Mouse (Mus musculus): ENCODE results near the gene Pon3. TPM values are rescaled to one million over a fixed set of nuclear protein-coding genes. Genes with fewer than 3 reads are reported as not detected.
"Not testable (repeated sequence)": the region's sequence is repeated elsewhere in the genome, so short reads cannot be mapped to it uniquely, and the experiment has no call there.

Gene Pon3
- polyA plus RNA-seq, 1 experiment: 1.8 TPM

GRCm38 (mm10) chr6:5232022-5232421 lies 24.1 kb downstream of the Pon3 start:
- no peak overlapping the region for H3K27ac ChIP-seq (ENCODE audit: insufficient read depth, low read length)
- no peaks in the 10 kb centered on the region for H3K9me3 ChIP-seq (replicated peaks; ENCODE audit: control insufficient read depth, insufficient read depth, low read length, poor library complexity, severe bottlenecking)
- TF ChIP-seq CTCF (IDR thresholded peaks at IDR 0.05; ENCODE audit: low read depth, low read length) (no peak), EP300 (IDR thresholded peaks at IDR 0.05; ENCODE audit: insufficient read depth, low read depth, low read length) (no peak), POLR2A (IDR thresholded peaks at IDR 0.05; ENCODE audit: insufficient read depth, low read length) (no peak)
- H3K9ac ChIP-seq (ENCODE audit: low read depth, poor library complexity, severe bottlenecking): no peak overlapping the region
- no peaks in the 10 kb centered on the region for H3K4me1 ChIP-seq (ENCODE audit: control insufficient read depth, insufficient read depth, low read length)
- no peaks in the 10 kb centered on the region for H3K36me3 ChIP-seq (ENCODE audit: control insufficient read depth, insufficient read depth, low read length, poor library complexity, severe bottlenecking)
- no peak overlapping the region for H3K4me3 ChIP-seq (ENCODE audit: low read depth, low read length)
- H3K27me3 ChIP-seq (ENCODE audit: control insufficient read depth, insufficient read depth, low read length, poor library complexity, severe bottlenecking): no peaks in the 10 kb centered on the region

DNA sequence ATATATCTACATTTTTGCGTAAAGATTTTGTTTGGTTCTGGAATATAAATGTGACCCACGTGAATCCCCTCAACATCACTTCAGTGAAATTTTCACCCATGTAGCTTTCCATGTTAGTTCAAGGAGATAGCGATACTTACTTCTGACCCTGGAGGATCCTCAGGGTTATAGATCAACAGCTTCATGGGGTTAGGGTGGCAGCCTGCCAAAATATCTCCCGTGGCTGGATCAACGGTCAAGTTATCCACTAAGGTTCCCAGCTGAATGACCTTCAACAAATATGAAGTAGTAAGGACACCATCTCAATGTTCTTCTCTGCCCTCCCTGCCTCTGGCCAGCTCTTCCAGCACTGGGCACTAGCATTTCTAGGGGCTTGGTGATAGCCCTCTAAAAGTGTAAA lies 25.8 kb downstream of the Pon3 start:
- H3K36me3 ChIP-seq (ENCODE audit: control insufficient read depth, insufficient read depth, low read length, poor library complexity, severe bottlenecking): no peaks in the 10 kb centered on the region
- H3K27me3 ChIP-seq (ENCODE audit: control insufficient read depth, insufficient read depth, low read length, poor library complexity, severe bottlenecking): no peaks in the 10 kb centered on the region
- no peaks in the 10 kb centered on the region for H3K9me3 ChIP-seq (replicated peaks; ENCODE audit: control insufficient read depth, insufficient read depth, low read length, poor library complexity, severe bottlenecking)
- no peak for TF ChIP-seq POLR2A (IDR thresholded peaks at IDR 0.05; ENCODE audit: insufficient read depth, low read length)
- TF ChIP-seq EP300 (IDR thresholded peaks at IDR 0.05; ENCODE audit: insufficient read depth, low read depth, low read length): no peak
- no peak for TF ChIP-seq CTCF (IDR thresholded peaks at IDR 0.05; ENCODE audit: low read depth, low read length)
- no peak overlapping the region for H3K27ac ChIP-seq (ENCODE audit: insufficient read depth, low read length)
- H3K9ac ChIP-seq (ENCODE audit: low read depth, poor library complexity, severe bottlenecking): no peak overlapping the region
- no peaks in the 10 kb centered on the region for H3K4me1 ChIP-seq (ENCODE audit: control insufficient read depth, insufficient read depth, low read length)
- no peak overlapping the region for H3K4me3 ChIP-seq (ENCODE audit: low read depth, low read length)

GRCm38 (mm10) chr6:5223551-5223950 lies 32.5 kb downstream of the Pon3 start:
- not testable (repeated sequence) for H3K4me1 ChIP-seq (ENCODE audit: control insufficient read depth, insufficient read depth, low read length); H3K36me3 ChIP-seq (ENCODE audit: control insufficient read depth, insufficient read depth, low read length, poor library complexity, severe bottlenecking); H3K4me3 ChIP-seq (ENCODE audit: low read depth, low read length); H3K9ac ChIP-seq (ENCODE audit: low read depth, poor library complexity, severe bottlenecking); H3K27me3 ChIP-seq (ENCODE audit: control insufficient read depth, insufficient read depth, low read length, poor library complexity, severe bottlenecking); H3K9me3 ChIP-seq (replicated peaks; ENCODE audit: control insufficient read depth, insufficient read depth, low read length, poor library complexity, severe bottlenecking); H3K27ac ChIP-seq (ENCODE audit: insufficient read depth, low read length)

DNA sequence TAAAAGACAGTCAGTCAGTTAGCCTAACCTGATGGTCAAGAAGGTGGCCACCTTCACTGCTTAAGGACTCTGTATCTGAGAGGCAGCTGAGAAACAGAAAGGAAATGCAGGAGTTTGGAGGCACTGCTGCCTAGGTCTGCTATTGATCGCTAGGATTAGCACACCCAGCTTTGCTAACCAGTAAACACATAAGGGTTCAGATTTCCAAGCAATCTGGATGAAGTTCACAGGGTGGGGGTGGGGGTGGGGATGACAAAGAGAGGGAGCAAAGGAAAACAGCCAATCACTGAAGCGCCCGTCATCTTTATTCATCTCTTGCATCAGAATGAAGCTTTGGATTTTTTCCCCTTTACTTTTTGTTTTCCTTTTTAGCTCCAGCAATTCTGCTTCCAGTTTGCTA lies 34.0 kb downstream of the Pon3 start:
- Histone ChIP-seq H3K27me3 (ENCODE audit: control insufficient read depth, insufficient read depth, low read length, poor library complexity, severe bottlenecking) (no peaks in the 10 kb centered on the region), H3K9ac (ENCODE audit: low read depth, poor library complexity, severe bottlenecking) (no peak overlapping the region), H3K4me3 (ENCODE audit: low read depth, low read length) (no peak overlapping the region), H3K4me1 (ENCODE audit: control insufficient read depth, insufficient read depth, low read length) (no peaks in the 10 kb centered on the region), H3K27ac (ENCODE audit: insufficient read depth, low read length) (no peak overlapping the region), H3K9me3 (replicated peaks; ENCODE audit: control insufficient read depth, insufficient read depth, low read length, poor library complexity, severe bottlenecking) (no peaks in the 10 kb centered on the region), H3K36me3 (ENCODE audit: control insufficient read depth, insufficient read depth, low read length, poor library complexity, severe bottlenecking) (no peaks in the 10 kb centered on the region)
- TF ChIP-seq CTCF (IDR thresholded peaks at IDR 0.05; ENCODE audit: low read depth, low read length) (no peak), POLR2A (IDR thresholded peaks at IDR 0.05; ENCODE audit: insufficient read depth, low read length) (no peak), EP300 (IDR thresholded peaks at IDR 0.05; ENCODE audit: insufficient read depth, low read depth, low read length) (no peak)

DNA sequence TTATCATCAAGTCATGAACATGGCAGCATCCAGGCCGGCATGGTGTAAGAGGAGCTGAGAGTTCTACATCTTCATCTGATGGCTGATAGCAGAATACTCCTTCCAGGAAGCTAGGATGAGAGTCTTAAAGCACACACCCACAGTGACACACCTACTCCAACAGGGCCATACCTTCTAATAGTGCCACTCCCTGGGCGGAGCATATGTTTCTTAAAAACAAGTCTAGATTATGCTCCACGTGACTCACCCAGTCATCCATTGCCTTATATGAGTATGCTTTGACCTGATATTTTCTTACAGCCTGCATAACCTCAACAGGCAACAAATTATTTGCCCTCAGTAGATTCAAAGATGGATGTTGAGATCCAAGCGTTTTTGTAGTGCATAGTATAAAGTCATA lies 37.9 kb downstream of the Pon3 start:
- H3K9me3 ChIP-seq (replicated peaks; ENCODE audit: control insufficient read depth, insufficient read depth, low read length, poor library complexity, severe bottlenecking): peaks cover 5% of the 10 kb centered on the region
- no peak overlapping the region for H3K4me3 ChIP-seq (ENCODE audit: low read depth, low read length)
- H3K27ac ChIP-seq (ENCODE audit: insufficient read depth, low read length): no peak overlapping the region
- no peaks in the 10 kb centered on the region for H3K36me3 ChIP-seq (ENCODE audit: control insufficient read depth, insufficient read depth, low read length, poor library complexity, severe bottlenecking)
- H3K9ac ChIP-seq (ENCODE audit: low read depth, poor library complexity, severe bottlenecking): no peak overlapping the region
- H3K27me3 ChIP-seq (ENCODE audit: control insufficient read depth, insufficient read depth, low read length, poor library complexity, severe bottlenecking): no peaks in the 10 kb centered on the region
- no peak for TF ChIP-seq EP300 (IDR thresholded peaks at IDR 0.05; ENCODE audit: insufficient read depth, low read depth, low read length)
- TF ChIP-seq CTCF (IDR thresholded peaks at IDR 0.05; ENCODE audit: low read depth, low read length): no peak
- TF ChIP-seq POLR2A (IDR thresholded peaks at IDR 0.05; ENCODE audit: insufficient read depth, low read length): no peak
- no peaks in the 10 kb centered on the region for H3K4me1 ChIP-seq (ENCODE audit: control insufficient read depth, insufficient read depth, low read length)

GRCm38 (mm10) chr6:5207817-5208216 lies 48.3 kb downstream of the Pon3 start:
- Histone ChIP-seq H3K27me3 (ENCODE audit: control insufficient read depth, insufficient read depth, low read length, poor library complexity, severe bottlenecking) (no peaks in the 10 kb centered on the region), H3K36me3 (ENCODE audit: control insufficient read depth, insufficient read depth, low read length, poor library complexity, severe bottlenecking) (no peaks in the 10 kb centered on the region), H3K27ac (ENCODE audit: insufficient read depth, low read length) (no peak overlapping the region), H3K9ac (ENCODE audit: low read depth, poor library complexity, severe bottlenecking) (no peak overlapping the region), H3K4me1 (ENCODE audit: control insufficient read depth, insufficient read depth, low read length) (no peaks in the 10 kb centered on the region), H3K4me3 (ENCODE audit: low read depth, low read length) (no peak overlapping the region), H3K9me3 (replicated peaks; ENCODE audit: control insufficient read depth, insufficient read depth, low read length, poor library complexity, severe bottlenecking) (no peaks in the 10 kb centered on the region)
- no peak for TF ChIP-seq EP300 (IDR thresholded peaks at IDR 0.05; ENCODE audit: insufficient read depth, low read depth, low read length)
- TF ChIP-seq CTCF (IDR thresholded peaks at IDR 0.05; ENCODE audit: low read depth, low read length): no peak
- no peak for TF ChIP-seq POLR2A (IDR thresholded peaks at IDR 0.05; ENCODE audit: insufficient read depth, low read length)
